Mouse (Mus musculus): ENCODE measurements around the gene Clip2.

- no peak for TF ChIP-seq POLR2A (IDR thresholded peaks at IDR 0.05; ENCODE audit: low read depth, low read length)
- no peak for TF ChIP-seq CTCF (IDR thresholded peaks at IDR 0.05; ENCODE audit: extremely low read depth, insufficient read length, insufficient replicate concordance, low read depth, low read length)
These were observed 42.0 kb downstream of the Clip2 start for GRCm38 (mm10) chr5:134510266-134510665.
